Mouse (Mus musculus): ENCODE results near the gene B2m.

The B2m gene

GRCm38 (mm10) chr2:122149716-122150115 lies 2.2 kb downstream of the B2m start:
- no peak for DNase-seq (ENCODE audit: low read depth, low spot score)

GRCm38 (mm10) chr2:122151221-122151620 lies 3.7 kb downstream of the B2m start:
- DNase-seq (ENCODE audit: low read depth, low spot score) = no peak

- no peak for DNase-seq (ENCODE audit: low read depth, low spot score)
These were observed 5.4 kb downstream of the B2m start for GRCm38 (mm10) chr2:122152850-122153249.

- no peak for DNase-seq (ENCODE audit: low read depth, low spot score)
These were observed 6.3 kb downstream of the B2m start for GRCm38 (mm10) chr2:122153681-122154365.

GRCm38 (mm10) chr2:122154479-122154878 lies 7.0 kb downstream of the B2m start:
- DNase-seq (ENCODE audit: low read depth, low spot score) = no peak

- no peak for DNase-seq (ENCODE audit: low read depth, low spot score)
These were observed 7.8 kb downstream of the B2m start for GRCm38 (mm10) chr2:122155292-122155691.

- DNase-seq (ENCODE audit: low read depth, low spot score) = peak; percentile 37
These were observed 8.7 kb downstream of the B2m start for GRCm38 (mm10) chr2:122156051-122156700.

GRCm38 (mm10) chr2:122157561-122157960 lies 10.1 kb downstream of the B2m start:
- DNase-seq (ENCODE audit: low read depth, low spot score) = no peak

- peak; percentile 26 for DNase-seq (ENCODE audit: low read depth, low spot score)
These were observed 10.9 kb downstream of the B2m start for GRCm38 (mm10) chr2:122158362-122158802.

GRCm38 (mm10) chr2:122159667-122160066 lies 12.2 kb downstream of the B2m start:
- no peak for DNase-seq (ENCODE audit: low read depth, low spot score)

- peak; percentile 82 for DNase-seq (ENCODE audit: low read depth, low spot score)
These were observed 13.2 kb downstream of the B2m start, which contains the start of gene Trim69 for GRCm38 (mm10) chr2:122160680-122161079. Trim69 (plus strand) TSS chr2:122160700.

- DNase-seq (ENCODE audit: low read depth, low spot score) = peak; percentile 45
These were observed 14.1 kb downstream of the B2m start for GRCm38 (mm10) chr2:122161542-122161941.

GRCm38 (mm10) chr2:122162529-122162928 lies 15.0 kb downstream of the B2m start:
- no peak for DNase-seq (ENCODE audit: low read depth, low spot score)

- DNase-seq (ENCODE audit: low read depth, low spot score) = no peak
These were observed 16.1 kb downstream of the B2m start for GRCm38 (mm10) chr2:122163430-122164195.

- no peak for DNase-seq (ENCODE audit: low read depth, low spot score)
These were observed 16.8 kb downstream of the B2m start for GRCm38 (mm10) chr2:122164293-122164692.

GRCm38 (mm10) chr2:122171292-122171691 lies 23.8 kb downstream of the B2m start:
- DNase-seq (ENCODE audit: low read depth, low spot score) = no peak

- no peak for DNase-seq (ENCODE audit: low read depth, low spot score)
These were observed 24.7 kb downstream of the B2m start for GRCm38 (mm10) chr2:122172188-122172587.

- peak; percentile 62 for DNase-seq (ENCODE audit: low read depth, low spot score)
These were observed 32.8 kb downstream of the B2m start for GRCm38 (mm10) chr2:122180051-122180822.

- DNase-seq (ENCODE audit: low read depth, low spot score) = no peak
These were observed 37.6 kb downstream of the B2m start for GRCm38 (mm10) chr2:122185086-122185485.

GRCm38 (mm10) chr2:122186106-122186505 lies 38.6 kb downstream of the B2m start, which contains the start of the genes Patl2 and Terb2:
Patl2 (minus strand) TSS chr2:122186189.
Terb2 (plus strand) TSS chr2:122186272.
- DNase-seq (ENCODE audit: low read depth, low spot score) = peak; percentile 97

GRCm38 (mm10) chr2:122186751-122187150 lies 39.3 kb downstream of the B2m start:
- no peak for DNase-seq (ENCODE audit: low read depth, low spot score)

Data from R1 (cell line).